Mouse (Mus musculus) lung, adult 2 months (tissue): Measurements from ENCODE around the gene Galnt18.

Experiments used
- CTCF ChIP-seq: fragments of 200-500 bp; IDR thresholded peaks from 2 replicates; pipeline ENCODE4 v1.5.1; 2011; ENCODE audit warnings: mild to moderate bottlenecking, low read length, control low read depth; ENCODE audit not compliant: insufficient read depth
- POLR2A ChIP-seq: fragments of 200-500 bp; IDR thresholded peaks from 2 replicates; pipeline ENCODE4 v1.6.1; 2011; ENCODE audit warnings: low read depth, mild to moderate bottlenecking, control low read depth, low read length, borderline replicate concordance; ENCODE audit errors: extremely low read depth

- TF ChIP-seq POLR2A (no peak), CTCF (no peak)
Observed at GRCm38 (mm10) chr7:111680108-111680507, 99.7 kb downstream of the Galnt18 start.
